Mouse (Mus musculus) C2C12 (cell line): ENCODE results near the gene Gm20388.

Source experiments
- CTCF ChIP-seq: IDR thresholded peaks from one replicate; pipeline ENCODE4 v1.5.1; 2011; ENCODE audit not compliant: control insufficient read depth, insufficient read depth, insufficient read length
- MAX ChIP-seq: IDR thresholded peaks from one replicate; pipeline ENCODE4 v1.6.1; 2011; ENCODE audit warnings: mild to moderate bottlenecking, control low read depth
- USF1 ChIP-seq: IDR thresholded peaks from one replicate; pipeline ENCODE4 v1.6.1; 2011; ENCODE audit warnings: low read depth, mild to moderate bottlenecking, control low read depth, moderate library complexity

- TF ChIP-seq CTCF (peak; percentile 5), USF1 (no peak), MAX (no peak)
Observed at GRCm38 (mm10) chr8:123373403-123374238, 3463.0 kb downstream of the Gm20388 start, which contains the start of gene Tcf25.
